Mouse (Mus musculus): ENCODE data around the gene Gm20388.

DNA sequence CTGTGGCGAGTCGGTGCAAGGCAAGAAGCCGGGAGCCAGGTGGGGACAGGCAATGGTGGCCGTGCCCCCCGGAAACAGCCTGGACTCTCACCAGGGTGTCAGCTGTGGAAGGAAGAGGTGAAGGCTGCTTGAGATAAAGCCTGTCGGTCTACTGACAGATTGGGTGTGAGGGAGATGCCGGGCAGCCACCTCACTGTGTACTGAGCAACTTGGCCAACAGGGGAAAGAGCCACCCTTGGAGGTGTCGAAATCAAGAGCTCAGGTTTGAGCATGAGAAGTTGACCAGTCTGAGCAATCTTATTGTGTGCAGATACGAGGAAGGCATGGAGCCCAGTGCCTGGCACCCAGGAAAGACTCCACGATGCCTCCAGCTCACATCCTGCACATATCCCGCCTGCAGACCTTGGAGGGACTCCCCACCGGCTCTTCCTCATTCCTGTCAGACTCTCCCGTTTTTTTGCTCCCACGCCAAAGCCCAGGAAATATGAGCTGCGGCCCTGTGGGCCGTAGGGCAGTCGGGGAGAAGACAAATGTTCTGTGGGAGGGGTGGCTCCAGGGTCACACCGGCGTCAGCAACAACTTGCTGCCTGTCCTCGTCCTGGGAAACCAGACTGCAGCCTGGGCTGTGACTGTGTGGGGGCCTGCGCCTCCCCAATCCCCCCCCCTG is 1347.6 kb downstream of the Gm20388 start:
- TF ChIP-seq CTCF (IDR thresholded peaks at IDR 0.05; ENCODE audit: borderline replicate concordance, extremely low read depth, insufficient read depth, insufficient read length) = no peak
- no peak for TF ChIP-seq POLR2A (IDR thresholded peaks at IDR 0.05; ENCODE audit: borderline replicate concordance, extremely low read depth, insufficient read depth, insufficient read length, poor library complexity, severe bottlenecking)

Data from brain, embryonic 14.5 days (tissue).